Mouse (Mus musculus) heart, embryonic 13.5 days (tissue): ENCODE measurements around the gene Jup. TPM values are rescaled to one million over a fixed set of nuclear protein-coding genes. Genes with fewer than 3 reads are reported as not detected.
"Not testable (repeated sequence)": the region's sequence is repeated elsewhere in the genome, so short reads cannot be mapped to it uniquely, and the experiment has no call there.

ENCODE experiments used
- ATAC-seq: fragments of 200-750 bp; cut with Nextera tagmentation; 2 replicates; pipeline ENCODE4 v1.8.0; 2017; ENCODE audit warnings: moderate TSS enrichment; ENCODE audit not compliant: insufficient number of reproducible peaks, low FRiP score, low TSS enrichment; ENCODE audit errors: extremely low read depth
- H3K27ac ChIP-seq: fragments of 300-500 bp; sonication (generic); replicated peaks from 2 replicates; pipeline ENCODE4 v1.5.1; 2015; ENCODE audit warnings: moderate library complexity, mild to moderate bottlenecking, inconsistent platforms
- H3K27me3 ChIP-seq: fragments of 300-500 bp; sonication (generic); replicated peaks from 2 replicates; pipeline ENCODE4 v1.6.1; 2015; ENCODE audit warnings: mild to moderate bottlenecking, inconsistent platforms
- H3K36me3 ChIP-seq: fragments of 300-500 bp; sonication (generic); 2 replicates; pipeline ENCODE4 v1.6.1; 2015; ENCODE audit warnings: mild to moderate bottlenecking, inconsistent platforms
- H3K4me1 ChIP-seq: fragments of 300-500 bp; sonication (generic); 2 replicates; pipeline ENCODE4 v1.6.1; 2015; ENCODE audit warnings: inconsistent platforms
- H3K4me2 ChIP-seq: fragments of 300-500 bp; sonication (generic); 2 replicates; pipeline ENCODE4 v1.6.1; 2015; ENCODE audit warnings: inconsistent platforms, mild to moderate bottlenecking, moderate library complexity
- H3K4me3 ChIP-seq: fragments of 300-500 bp; sonication (generic); 2 replicates; pipeline ENCODE4 v1.5.1; 2015; ENCODE audit warnings: moderate library complexity, mild to moderate bottlenecking, inconsistent platforms
- H3K9ac ChIP-seq: fragments of 300-500 bp; sonication (generic); 2 replicates; pipeline ENCODE4 v1.6.1; 2015; ENCODE audit warnings: inconsistent platforms, mild to moderate bottlenecking, moderate library complexity
- H3K9me3 ChIP-seq: fragments of 300-500 bp; sonication (generic); 2 replicates; pipeline ENCODE4 v1.6.1; 2016; ENCODE audit warnings: inconsistent platforms
- WGBS: fragments of 180-500 bp; shearing (Covaris S2); methylation state at CpG from one replicate; pipeline ENCODE4 v1.1.7; 2015; ENCODE audit warnings: mixed read lengths; 5-methylcytosine and 5-hydroxymethylcytosine counted together
- microRNA-seq: library from miRNA; unstranded; fragments of <30 nt; microRNA quantifications from one replicate; pipeline ENCODE4, GENCODE M21; 2016
- polyA plus RNA-seq: library from polyadenylated mRNA; unstranded; fragments of >200 nt; fragmentation: Nextera tagmentation; extraction: Ambion mirVana; gene quantifications from 2 replicates; pipeline ENCODE4 v1.2.1, GENCODE M21; 2015

The Jup gene
- polyA plus RNA-seq, 1 experiment from 2014 or later = 111 TPM

GRCm38 (mm10) chr11:100325062-100325629 is 72.4 kb downstream of the Jup start:
- H3K4me1 ChIP-seq = peaks cover 26% of the 10 kb centered on the region
- ATAC-seq = no peak
- WGBS = 72% methylated on average over 11 of the region's 11 CpGs
- no peak overlapping the region for H3K27ac ChIP-seq
- H3K36me3 ChIP-seq = peaks cover 26% of the 10 kb centered on the region
- H3K4me3 ChIP-seq = no peak overlapping the region
- no peak overlapping the region for H3K4me2 ChIP-seq
- peaks cover under 1% of the 10 kb centered on the region; the same call in 1 of the 2 replicates for H3K27me3 ChIP-seq
- H3K9me3 ChIP-seq = no peaks in the 10 kb centered on the region
- no peak overlapping the region for H3K9ac ChIP-seq

GRCm38 (mm10) chr11:100323578-100323977 is 74.0 kb downstream of the Jup start:
- Histone ChIP-seq H3K36me3 (peaks cover 26% of the 10 kb centered on the region), H3K4me2 (no peak overlapping the region), H3K4me3 (no peak overlapping the region), H3K4me1 (peaks cover 30% of the 10 kb centered on the region), H3K9me3 (no peaks in the 10 kb centered on the region), H3K27me3 (no peaks in the 10 kb centered on the region), H3K27ac (no peak overlapping the region), H3K9ac (no peak overlapping the region)
- no peak for ATAC-seq
- WGBS = 22% methylated on average over 3 of the region's 3 CpGs

- ATAC-seq = no peak
- 57% methylated on average over 3 of the region's 3 CpGs for WGBS
- Histone ChIP-seq H3K9me3 (no peaks in the 10 kb centered on the region), H3K36me3 (peaks cover 26% of the 10 kb centered on the region), H3K27me3 (no peaks in the 10 kb centered on the region), H3K27ac (no peak overlapping the region), H3K4me3 (no peak overlapping the region), H3K9ac (no peak overlapping the region), H3K4me2 (peak overlapping the region; percentile 92), H3K4me1 (peaks cover 28% of the 10 kb centered on the region)
These were observed 74.8 kb downstream of the Jup start for GRCm38 (mm10) chr11:100322591-100323258.

GRCm38 (mm10) chr11:100321479-100322305 is 75.9 kb downstream of the Jup start:
- H3K4me3 ChIP-seq = peak overlapping the region; percentile 87

GRCm38 (mm10) chr11:100320701-100321410 is 76.7 kb downstream of the Jup start:
- Histone ChIP-seq H3K9ac (peak overlapping the region; percentile 100), H3K27ac (peak overlapping the region; percentile 100), H3K4me1 (peaks cover 16% of the 10 kb centered on the region), H3K4me3 (peak overlapping the region; percentile 87), H3K4me2 (peak overlapping the region; percentile 92), H3K36me3 (peaks cover 26% of the 10 kb centered on the region)
- ATAC-seq, H3K9me3 ChIP-seq, H3K27me3 ChIP-seq: not testable (repeated sequence)
- WGBS = 13% methylated on average over 11 of the region's 11 CpGs

More at GRCm38 (mm10) chr11:100321479-100322305, 75.9 kb downstream of the Jup start:
- WGBS = 77% methylated on average over 7 of the region's 7 CpGs
- H3K36me3 ChIP-seq = peaks cover 26% of the 10 kb centered on the region
- peak overlapping the region; percentile 42; the same call in 1 of the 2 replicates for H3K9ac ChIP-seq
- H3K4me2 ChIP-seq = peak overlapping the region; percentile 92
- H3K27me3 ChIP-seq, H3K9me3 ChIP-seq, ATAC-seq: not testable (repeated sequence)
- peak overlapping the region; percentile 32; the same call in 1 of the 2 replicates for H3K27ac ChIP-seq
- peaks cover 18% of the 10 kb centered on the region for H3K4me1 ChIP-seq

- H3K4me2 ChIP-seq = peak overlapping the region; percentile 92
- H3K27ac ChIP-seq = peak overlapping the region; percentile 100
- peak overlapping the region; percentile 100 for H3K9ac ChIP-seq
- H3K36me3 ChIP-seq = peaks cover 26% of the 10 kb centered on the region
- H3K4me1 ChIP-seq = peaks cover 16% of the 10 kb centered on the region
- WGBS = under 1% methylated on average over 40 of the region's 40 CpGs
- peak; percentile 86 for ATAC-seq
- H3K27me3 ChIP-seq = no peaks in the 10 kb centered on the region
- no peaks in the 10 kb centered on the region for H3K9me3 ChIP-seq
- H3K4me3 ChIP-seq = peak overlapping the region; percentile 87
These were observed 77.4 kb downstream of the Jup start for GRCm38 (mm10) chr11:100320172-100320630.

- H3K9me3 ChIP-seq = no peaks in the 10 kb centered on the region
- H3K27me3 ChIP-seq = no peaks in the 10 kb centered on the region
- H3K9ac ChIP-seq = peak within 1 kb of the TSS; percentile 100
- H3K4me1 ChIP-seq = peaks cover 16% of the 10 kb centered on the region
- ATAC-seq = peak; percentile 88
- H3K4me2 ChIP-seq = peak within 1 kb of the TSS; percentile 92
- H3K4me3 ChIP-seq = peak within 1 kb of the TSS; percentile 87
- WGBS = under 1% methylated on average over 42 of the region's 58 CpGs
- peak within 1 kb of the TSS; percentile 100 for H3K27ac ChIP-seq
- H3K36me3 ChIP-seq = peaks cover 26% of the 10 kb centered on the region
These were observed 77.9 kb downstream of the Jup start, which contains the start of gene Eif1 for GRCm38 (mm10) chr11:100319492-100320171. Gene Eif1, plus strand, starts transcription at chr11:100319885.

Small RNA genes within 50 kb of the gene (microRNA-seq; reads per million reads assigned to microRNA genes)
- gene Gm27374 = not detected

Other genes with a start within 250 kb of the Jup start
- gene Krt19, start 249.1 kb downstream of the Jup start, polyA plus RNA-seq = 72.6 and 74.0 TPM in 2 replicates
- gene Krt9, start 204.5 kb downstream of the Jup start, polyA plus RNA-seq = not detected in 2 replicates
- 3.0 and 3.1 TPM in 2 replicates for gene Krt14, start 190.2 kb downstream of the Jup start, polyA plus RNA-seq
- gene Krt16, start 148.9 kb downstream of the Jup start, polyA plus RNA-seq = not detected in 2 replicates
- 2.3 and 3.0 TPM in 2 replicates for gene Krt17, start 136.7 kb downstream of the Jup start, polyA plus RNA-seq
- gene Krt42, start 127.9 kb downstream of the Jup start, polyA plus RNA-seq = not detected in 2 replicates
- gene Eif1, start 77.9 kb downstream of the Jup start, polyA plus RNA-seq = 1,570 and 1,681 TPM in 2 replicates
- not detected in 2 replicates for gene Gast, start 63.4 kb downstream of the Jup start, polyA plus RNA-seq
- 8.0 and 9.3 TPM in 2 replicates for gene Hap1, start 41.6 kb downstream of the Jup start, polyA plus RNA-seq
- 62.9 and 63.5 TPM in 2 replicates for gene P3h4, start 17.1 kb upstream of the Jup start, polyA plus RNA-seq
- 112 and 119 TPM in 2 replicates for gene Fkbp10, start 17.9 kb upstream of the Jup start, polyA plus RNA-seq
- 104 and 110 TPM in 2 replicates for gene Nt5c3b, start 44.0 kb upstream of the Jup start, polyA plus RNA-seq
- gene Klhl10, start 44.2 kb upstream of the Jup start, polyA plus RNA-seq = 0.33 and 0.60 TPM in 2 replicates
- 6.6 and 6.7 TPM in 2 replicates for gene Klhl11, start 75.0 kb upstream of the Jup start, polyA plus RNA-seq
- 67.8 and 69.7 TPM in 2 replicates for gene Acly, start 130.2 kb upstream of the Jup start, polyA plus RNA-seq
- gene Ttc25, start 147.8 kb upstream of the Jup start, polyA plus RNA-seq = 0.19 and 0.62 TPM in 2 replicates
- gene Cnp, start 177.1 kb upstream of the Jup start, polyA plus RNA-seq = 18.1 and 20.2 TPM in 2 replicates
- gene Nkiras2, start 221.5 kb upstream of the Jup start, polyA plus RNA-seq = 67.0 and 67.3 TPM in 2 replicates
- gene Dnajc7, start 222.4 kb upstream of the Jup start, polyA plus RNA-seq = 172 and 191 TPM in 2 replicates